Mouse (Mus musculus) ovary, adult 18-20 months (tissue): ENCODE data around the gene Tars2.
A peak's percentile ranks its signal among the peaks of the same experiment; 100 is the strongest.
"Not testable (repeated sequence)": the region's sequence is repeated elsewhere in the genome, so short reads cannot be mapped to it uniquely, and the experiment has no call there.

Experiments used
- DNase-seq: peaks from one replicate; pipeline ENCODE4 v3.0.0; 2022; ENCODE audit warnings: low spot score, mixed read lengths

The Tars2 gene

DNA sequence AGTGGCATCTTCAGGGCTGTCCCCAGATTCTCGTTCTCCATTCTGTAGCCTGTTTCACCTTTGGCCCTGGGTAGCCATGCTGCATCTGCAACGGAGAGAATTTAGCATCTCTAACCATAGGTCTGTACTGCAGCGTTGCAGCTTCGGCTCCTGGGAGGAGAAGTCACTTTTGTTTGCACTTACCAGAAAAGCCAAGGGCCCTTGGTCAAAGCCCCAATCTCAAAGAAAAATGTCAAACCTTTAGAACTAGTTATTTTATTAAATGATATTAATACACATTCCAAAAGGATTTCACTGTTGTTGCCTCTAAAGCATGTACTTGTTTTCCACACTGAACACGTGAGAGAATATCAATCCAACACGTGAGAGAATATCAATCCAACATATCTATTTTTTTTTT is at the start of gene Tars2:
Gene Tars2 (minus strand): TSS at position 101 of the 400 bp plus-strand sequence.
- no peak for DNase-seq

- no peak for DNase-seq
These were observed 48.4 kb upstream of the Tars2 start for GRCm38 (mm10) chr3:95808384-95808783.

DNA sequence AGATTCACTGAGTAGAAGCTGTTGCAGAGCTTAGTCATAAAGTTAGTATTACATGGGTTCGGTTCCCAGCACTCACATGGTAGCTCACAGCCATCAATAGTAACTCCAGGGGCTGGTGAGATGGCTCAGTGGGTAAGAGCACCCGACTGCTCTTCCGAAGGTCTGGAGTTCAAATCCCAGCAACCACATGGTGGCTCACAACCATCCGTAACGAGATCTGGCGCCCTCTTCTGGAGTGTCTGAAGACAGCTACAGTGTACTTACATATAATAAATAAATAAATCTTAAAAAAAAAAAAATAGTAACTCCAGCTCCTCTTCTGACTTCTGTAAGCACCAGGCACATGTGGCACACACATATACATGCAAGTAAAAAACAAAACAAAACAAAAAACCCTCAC is 47.6 kb upstream of the Tars2 start:
- DNase-seq = not testable (repeated sequence)

DNA sequence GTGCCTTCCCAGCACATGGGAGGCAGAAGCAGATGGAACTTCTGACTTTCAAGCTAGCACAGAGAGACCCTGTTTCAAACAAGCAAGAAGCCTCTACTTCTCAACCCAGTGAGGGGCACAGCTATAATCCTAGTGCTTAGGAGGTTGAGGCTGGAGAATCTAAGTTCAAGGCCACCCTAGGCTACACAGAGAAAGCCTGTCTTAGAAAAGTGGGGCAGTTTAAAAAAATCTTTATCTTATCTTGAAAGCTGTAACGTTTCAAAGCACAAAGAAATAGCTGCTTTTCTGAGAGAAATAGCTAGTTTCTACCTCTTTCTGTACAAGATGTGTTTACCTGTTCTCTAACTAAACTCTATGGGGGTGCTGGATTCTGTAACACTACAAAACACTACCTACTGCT is 46.7 kb upstream of the Tars2 start:
- DNase-seq = no peak

- no peak for DNase-seq
These were observed 43.8 kb upstream of the Tars2 start for GRCm38 (mm10) chr3:95803851-95804250.

DNA sequence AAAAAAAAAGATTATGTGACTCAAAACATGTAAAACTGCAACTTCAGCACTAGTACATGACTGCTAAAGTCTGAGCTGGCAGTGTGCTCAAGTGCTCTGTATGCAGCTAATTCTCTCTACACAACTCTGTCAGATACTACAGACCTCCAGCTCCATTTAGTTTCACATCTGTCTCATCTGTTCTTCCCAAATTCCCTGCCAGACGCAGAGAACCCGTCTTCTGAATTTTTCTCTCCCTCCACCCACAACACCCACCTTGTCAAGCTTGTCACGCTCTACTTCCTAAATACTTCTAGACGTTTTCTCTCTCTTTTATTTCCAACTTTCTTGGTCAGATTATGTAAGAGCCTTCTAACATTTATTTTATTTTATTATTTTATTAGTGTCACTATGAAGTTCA is 38.8 kb upstream of the Tars2 start:
- DNase-seq = no peak

- no peak for DNase-seq
These were observed 34.3 kb upstream of the Tars2 start for GRCm38 (mm10) chr3:95794299-95794698.

DNA sequence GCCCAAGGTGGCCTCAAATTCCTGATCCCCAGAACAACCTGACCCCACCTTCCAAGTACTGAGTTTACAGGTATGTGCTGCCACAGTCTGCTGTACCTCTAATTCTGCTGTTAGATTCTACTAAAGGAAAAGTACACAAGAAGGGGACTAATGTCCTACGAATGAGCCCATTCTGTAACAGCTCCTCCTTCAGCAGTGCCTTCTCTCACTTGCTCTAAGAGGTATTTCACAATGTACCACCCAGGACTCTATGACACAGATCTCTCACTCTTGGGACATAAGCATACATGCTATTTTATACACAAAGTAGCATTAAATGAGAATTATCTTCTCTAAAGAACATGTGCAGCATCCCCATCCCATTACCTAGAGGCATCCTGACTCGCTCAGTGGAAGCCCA is 33.7 kb upstream of the Tars2 start:
- no peak for DNase-seq

- no peak for DNase-seq
These were observed 25.5 kb upstream of the Tars2 start for GRCm38 (mm10) chr3:95785501-95785900.

DNA sequence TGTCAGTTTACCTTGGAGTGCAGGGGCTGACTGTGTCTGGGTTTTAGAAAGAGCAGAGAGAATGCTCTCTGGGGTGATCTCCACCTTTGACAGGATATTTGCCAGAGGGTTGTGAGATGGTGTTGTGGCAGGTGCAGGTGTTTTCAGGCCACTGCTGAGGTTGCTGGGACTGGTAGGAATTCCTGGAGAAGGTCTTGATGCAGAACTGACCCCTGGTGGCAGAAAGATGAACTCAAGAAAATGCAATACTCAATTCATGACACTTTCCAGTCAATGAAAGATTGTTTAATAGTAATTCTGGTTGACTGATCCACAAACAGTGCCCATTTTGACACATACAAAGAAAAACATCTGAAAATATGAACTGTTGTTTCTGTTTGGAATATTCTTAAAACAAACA is 12.0 kb upstream of the Tars2 start:
- no peak for DNase-seq

DNA sequence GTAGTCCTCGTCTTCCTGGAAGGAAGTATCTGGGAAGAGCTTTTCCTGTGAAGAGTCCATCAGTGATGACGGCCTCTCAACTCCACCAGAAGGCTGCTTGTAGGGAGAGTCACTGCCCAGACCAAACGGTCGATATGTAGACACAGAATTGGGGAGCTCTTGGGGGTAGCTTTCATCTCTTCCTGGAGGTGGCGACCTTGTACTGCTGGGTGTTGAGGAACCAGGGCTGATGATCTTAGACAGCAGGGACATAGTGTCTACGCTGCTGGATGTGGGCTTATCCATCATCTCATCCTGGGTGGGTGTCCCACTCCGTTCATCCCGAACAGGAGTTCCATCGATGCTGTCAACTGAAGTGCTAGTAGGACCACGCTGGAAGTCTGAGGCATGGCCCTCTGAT is 5.5 kb upstream of the Tars2 start:
- DNase-seq = no peak

DNA sequence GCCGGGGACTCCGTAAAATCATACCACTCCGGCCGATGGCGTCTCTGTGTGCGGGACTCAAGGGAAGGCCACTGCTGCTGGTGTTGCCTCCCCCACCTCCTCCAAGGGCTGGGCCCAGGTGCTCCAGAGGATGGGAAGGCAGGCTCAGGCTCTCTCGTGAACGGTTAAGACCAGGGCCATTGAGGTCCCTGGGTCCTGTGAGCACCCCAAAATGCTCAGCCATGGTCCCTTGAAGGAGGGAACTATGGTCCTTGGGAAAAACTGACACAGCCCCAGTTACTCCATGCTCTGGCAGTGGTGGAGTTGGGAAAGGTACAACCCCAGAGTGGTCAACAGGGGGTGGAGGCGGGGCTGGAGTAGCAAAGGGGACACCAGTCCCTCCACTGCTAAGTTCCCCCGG is 3.8 kb upstream of the Tars2 start:
- no peak for DNase-seq

GRCm38 (mm10) chr3:95762961-95763360 is 3.0 kb upstream of the Tars2 start:
- no peak for DNase-seq

DNA sequence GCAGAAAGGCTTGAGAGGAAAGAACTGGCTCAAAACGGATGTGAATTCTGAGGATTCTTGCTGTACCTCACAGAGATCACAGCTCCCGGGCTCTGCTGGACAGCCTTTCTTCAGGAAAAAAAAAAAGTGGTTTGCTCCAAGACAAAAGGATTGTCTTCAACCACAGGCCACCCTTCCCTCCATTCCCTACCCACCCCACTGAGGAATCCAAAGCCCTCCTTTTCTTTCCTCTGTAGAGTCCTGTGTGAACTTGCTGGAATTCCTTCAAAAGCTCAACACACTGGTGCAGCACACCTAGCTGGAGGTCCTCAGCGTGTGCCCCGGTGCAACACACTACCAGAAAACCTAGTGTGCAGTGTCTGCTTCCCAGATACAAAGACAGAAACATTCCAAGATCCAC is 1.8 kb upstream of the Tars2 start:
- no peak for DNase-seq

DNA sequence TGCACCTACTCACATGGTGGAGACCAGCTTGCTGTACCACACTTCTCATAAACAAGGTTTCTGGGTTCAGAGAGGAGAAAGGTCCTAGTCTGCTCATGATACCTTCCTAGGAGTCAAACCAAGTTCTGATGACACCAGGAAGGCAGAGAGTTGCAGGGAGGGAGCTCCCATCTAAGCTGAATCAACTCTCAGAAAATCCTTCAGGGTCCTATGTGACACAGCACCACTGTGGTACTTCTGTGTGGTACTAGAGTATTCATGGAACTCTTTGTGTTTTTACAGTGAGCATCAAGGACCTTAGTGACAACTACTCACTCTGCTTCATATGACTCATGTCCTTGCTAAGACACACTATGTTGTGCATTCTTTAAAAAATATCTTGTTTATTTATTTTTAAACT is 650 bp upstream of the Tars2 start:
- DNase-seq = no peak

- no peak for DNase-seq
These were observed 1.4 kb downstream of the Tars2 start for GRCm38 (mm10) chr3:95758467-95759218.

DNA sequence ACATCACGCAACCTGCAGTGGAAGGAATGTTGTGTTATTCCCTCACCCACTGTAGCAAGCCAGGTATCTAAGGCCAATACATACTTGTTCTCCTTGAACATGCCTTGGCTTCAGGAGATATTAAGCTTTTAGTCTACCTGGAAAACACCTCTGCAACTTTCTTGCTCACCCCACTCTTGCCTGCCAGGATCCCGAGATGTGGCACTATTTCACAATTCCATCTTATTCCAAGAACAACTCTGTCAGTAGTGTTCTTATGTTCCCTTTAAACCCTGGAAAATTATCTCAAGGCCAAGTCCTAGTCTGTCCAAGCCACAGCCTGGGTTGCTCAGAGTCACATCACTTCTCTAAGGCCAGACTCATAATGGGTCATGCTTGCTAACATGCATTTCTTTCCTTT is 3.2 kb downstream of the Tars2 start:
- DNase-seq = no peak

- peak; percentile 89 for DNase-seq
These were observed 5.4 kb downstream of the Tars2 start for GRCm38 (mm10) chr3:95754345-95755206.

- DNase-seq = no peak
These were observed 7.1 kb downstream of the Tars2 start for GRCm38 (mm10) chr3:95752935-95753334.

GRCm38 (mm10) chr3:95740406-95740805 is 19.6 kb downstream of the Tars2 start:
- peak; percentile 30 for DNase-seq

DNA sequence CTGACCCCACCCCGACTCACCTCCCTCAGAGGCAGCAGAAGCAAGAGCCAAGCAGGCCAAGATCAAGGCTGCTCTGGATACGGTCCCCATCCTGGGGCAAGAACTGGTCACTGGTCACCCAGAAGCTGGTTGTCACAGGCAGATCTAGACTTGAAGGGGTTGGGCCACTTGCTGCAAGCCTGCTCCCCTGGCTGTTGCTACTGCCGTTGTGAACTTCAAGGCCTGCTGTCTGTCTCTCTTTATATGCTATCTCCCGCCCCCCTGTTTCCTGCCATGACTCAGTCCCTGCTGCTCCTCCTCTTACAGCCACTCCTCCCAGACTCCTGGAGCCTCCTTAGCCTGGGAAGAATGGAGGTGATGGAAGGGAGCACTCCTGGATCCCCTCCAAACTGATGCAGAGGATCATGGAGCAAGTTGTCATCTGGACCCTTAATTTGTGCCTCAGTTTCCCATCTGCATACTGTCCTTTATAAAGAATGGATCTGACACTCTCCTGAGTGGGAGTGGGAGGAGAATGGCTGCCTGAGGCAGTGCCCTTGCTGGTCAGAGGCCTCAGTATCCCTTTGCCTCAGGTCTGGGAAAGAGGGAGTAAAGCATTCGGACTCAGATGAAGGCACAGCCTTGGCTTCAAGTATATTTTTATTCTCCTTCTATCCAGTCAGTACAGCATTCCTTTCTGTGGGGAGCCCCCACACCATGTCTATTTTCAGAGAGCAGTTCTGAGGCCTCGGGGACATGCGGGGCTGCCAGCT is 20.5 kb downstream of the Tars2 start, which contains the start of gene Ecm1:
Gene Ecm1 (minus strand): TSS at position 217 of the 752 bp plus-strand sequence.
- peak; percentile 65 for DNase-seq

- DNase-seq = no peak
These were observed 24.8 kb downstream of the Tars2 start for GRCm38 (mm10) chr3:95735071-95735670.
